Mouse (Mus musculus) ovary, adult 2 months (tissue): ENCODE data around the gene Olfr1477. TPM values are rescaled to one million over a fixed set of nuclear protein-coding genes. Genes with fewer than 3 reads are reported as not detected.

Source experiments
- polyA plus RNA-seq: library from polyadenylated mRNA; depleted of rRNA; stranded (reverse); fragments of >200 nt; gene quantifications from 2 replicates; pipeline ENCODE4 v1.2.3, GENCODE M21; 2012; rRNA removed

Olfr1477 gene
- not detected in 2 replicates for polyA plus RNA-seq

GRCm38 (mm10) chr19:13500246-13500645 lies at the start of gene Olfr1477:
TSS of gene Olfr1477 (plus strand) at chr19:13500546.

GRCm38 (mm10) chr19:13455986-13456385 lies 44.4 kb upstream of the Olfr1477 start, which contains the start of gene Olfr1472:
TSS of gene Olfr1472 (minus strand) at chr19:13456086.

GRCm38 (mm10) chr19:13469265-13469664 lies 31.1 kb upstream of the Olfr1477 start, which contains the start of gene Olfr1474:
TSS of gene Olfr1474 (plus strand) at chr19:13469565.

GRCm38 (mm10) chr19:13480096-13480495 lies 20.2 kb upstream of the Olfr1477 start, which contains the start of gene Olfr1475:
TSS of gene Olfr1475 (minus strand) at chr19:13480196.

GRCm38 (mm10) chr19:13527613-13528012 lies 27.3 kb downstream of the Olfr1477 start, which contains the start of gene Olfr1480:
TSS of gene Olfr1480 (plus strand) at chr19:13527913.

Other genes starting within 250 kb of the Olfr1477 start
- gene Olfr1465, start 185.0 kb upstream of the Olfr1477 start, polyA plus RNA-seq, result not detected in 2 replicates
- gene Olfr1466, start 161.7 kb upstream of the Olfr1477 start, polyA plus RNA-seq, result not detected in 2 replicates
- gene Olfr1467, start 138.3 kb upstream of the Olfr1477 start, polyA plus RNA-seq, result not detected in 2 replicates
- not detected in 2 replicates for gene Olfr1469, start 92.7 kb upstream of the Olfr1477 start, polyA plus RNA-seq
- not detected in 2 replicates for gene Olfr1471, start 57.1 kb upstream of the Olfr1477 start, polyA plus RNA-seq
- gene Olfr1472, start 44.5 kb upstream of the Olfr1477 start, polyA plus RNA-seq, result not detected in 2 replicates
- not detected in 2 replicates for gene Olfr1474, start 31.0 kb upstream of the Olfr1477 start, polyA plus RNA-seq
- not detected in 2 replicates for gene Olfr1475, start 20.4 kb upstream of the Olfr1477 start, polyA plus RNA-seq
- gene Olfr1480, start 27.4 kb downstream of the Olfr1477 start, polyA plus RNA-seq, result not detected in 2 replicates
- gene Olfr1484, start 83.0 kb downstream of the Olfr1477 start, polyA plus RNA-seq, result not detected in 2 replicates
- gene Olfr1487, start 116.8 kb downstream of the Olfr1477 start, polyA plus RNA-seq, result not detected in 2 replicates
- gene Olfr1489, start 131.1 kb downstream of the Olfr1477 start, polyA plus RNA-seq, result not detected in 2 replicates
- gene Olfr1490, start 150.5 kb downstream of the Olfr1477 start, polyA plus RNA-seq, result not detected in 2 replicates
- gene Olfr1491, start 196.7 kb downstream of the Olfr1477 start, polyA plus RNA-seq, result not detected in 2 replicates
- not detected in 2 replicates for gene Olfr1493-ps1, start 222.7 kb downstream of the Olfr1477 start, polyA plus RNA-seq
- gene Olfr1494, start 239.2 kb downstream of the Olfr1477 start, polyA plus RNA-seq, result not detected in 2 replicates